Mouse (Mus musculus): ENCODE measurements around the gene Elfn1. TPM values are rescaled to one million over a fixed set of nuclear protein-coding genes. Genes with fewer than 3 reads are reported as not detected.

Gene Elfn1
- polyA plus RNA-seq, 1 experiment from 2014 or later: 0.12 TPM

GRCm38 (mm10) chr5:140019616-140020015, 111.9 kb downstream of the Elfn1 start:
- Histone ChIP-seq H3K4me2 (no peak overlapping the region), H3K36me3 (ENCODE audit: insufficient read depth) (no peaks in the 10 kb centered on the region), H3K27me3 (ENCODE audit: insufficient read depth, low read length) (no peaks in the 10 kb centered on the region), H3K27ac (ENCODE audit: low read depth) (no peak overlapping the region), H3K9ac (no peak overlapping the region), H3K4me1 (ENCODE audit: insufficient read depth) (no peaks in the 10 kb centered on the region), H3K4me3 (ENCODE audit: low read depth, low read length) (no peak overlapping the region), H3K9me3 (ENCODE audit: low read depth, low read length) (no peaks in the 10 kb centered on the region)
- DNase-seq: no peak
- WGBS: 90% methylated on average over 1 of the region's 1 CpGs
- ATAC-seq (ENCODE audit: insufficient read depth): no peak
- TF ChIP-seq CTCF (IDR thresholded peaks at IDR 0.05; ENCODE audit: low read depth): no peak

- Histone ChIP-seq H3K9me3 (ENCODE audit: low read depth, low read length) (no peaks in the 10 kb centered on the region), H3K27me3 (ENCODE audit: insufficient read depth, low read length) (no peaks in the 10 kb centered on the region), H3K4me3 (ENCODE audit: low read depth, low read length) (no peak overlapping the region), H3K27ac (ENCODE audit: low read depth) (no peak overlapping the region), H3K36me3 (ENCODE audit: insufficient read depth) (no peaks in the 10 kb centered on the region), H3K4me1 (ENCODE audit: insufficient read depth) (no peaks in the 10 kb centered on the region), H3K4me2 (no peak overlapping the region), H3K9ac (no peak overlapping the region)
- DNase-seq (no peak), ATAC-seq (ENCODE audit: insufficient read depth) (no peak)
- WGBS: 83% methylated on average over 10 of the region's 10 CpGs
- TF ChIP-seq CTCF (IDR thresholded peaks at IDR 0.05; ENCODE audit: low read depth): no peak
These were observed 114.0 kb downstream of the Elfn1 start for GRCm38 (mm10) chr5:140021755-140022154.

GRCm38 (mm10) chr5:140022861-140023260, 115.1 kb downstream of the Elfn1 start:
- WGBS: 84% methylated on average over 6 of the region's 6 CpGs
- no peak for TF ChIP-seq CTCF (IDR thresholded peaks at IDR 0.05; ENCODE audit: low read depth)
- no peaks in the 10 kb centered on the region for H3K9me3 ChIP-seq (ENCODE audit: low read depth, low read length)

GRCm38 (mm10) chr5:140023941-140024500, 116.3 kb downstream of the Elfn1 start:
- Histone ChIP-seq H3K27me3 (ENCODE audit: insufficient read depth, low read length) (no peaks in the 10 kb centered on the region), H3K9me3 (ENCODE audit: low read depth, low read length) (no peaks in the 10 kb centered on the region), H3K4me2 (no peak overlapping the region), H3K9ac (no peak overlapping the region), H3K36me3 (ENCODE audit: insufficient read depth) (no peaks in the 10 kb centered on the region), H3K27ac (ENCODE audit: low read depth) (no peak overlapping the region), H3K4me3 (ENCODE audit: low read depth, low read length) (no peak overlapping the region), H3K4me1 (ENCODE audit: insufficient read depth) (no peaks in the 10 kb centered on the region)
- ATAC-seq (ENCODE audit: insufficient read depth) (no peak; the same call in 1 of the 2 replicates), DNase-seq (peak; percentile 5)
- 59% methylated on average over 3 of the region's 3 CpGs for WGBS
- no peak for TF ChIP-seq CTCF (IDR thresholded peaks at IDR 0.05; ENCODE audit: low read depth)

More at GRCm38 (mm10) chr5:140022861-140023260, 115.1 kb downstream of the Elfn1 start:
- Histone ChIP-seq H3K9ac (no peak overlapping the region), H3K36me3 (ENCODE audit: insufficient read depth) (no peaks in the 10 kb centered on the region), H3K4me2 (no peak overlapping the region), H3K4me3 (ENCODE audit: low read depth, low read length) (no peak overlapping the region), H3K4me1 (ENCODE audit: insufficient read depth) (no peaks in the 10 kb centered on the region), H3K27me3 (ENCODE audit: insufficient read depth, low read length) (no peaks in the 10 kb centered on the region), H3K27ac (ENCODE audit: low read depth) (no peak overlapping the region)
- ATAC-seq (ENCODE audit: insufficient read depth): no peak
- no peak for DNase-seq

Other genes starting within 250 kb of the Elfn1 start
- gene Micall2, start 171.6 kb upstream of the Elfn1 start, polyA plus RNA-seq (2014; fragmentation: Nextera tagmentation; extraction: Ambion mirVana): 3.0 and 4.8 TPM in 2 replicates
- 37.6 and 39.8 TPM in 2 replicates for gene Ints1, start 132.3 kb upstream of the Elfn1 start, polyA plus RNA-seq (2014; fragmentation: Nextera tagmentation; extraction: Ambion mirVana)
- gene Mafk, start 116.4 kb upstream of the Elfn1 start, polyA plus RNA-seq (2014; fragmentation: Nextera tagmentation; extraction: Ambion mirVana): 8.0 and 10.0 TPM in 2 replicates
- 8.4 and 10.5 TPM in 2 replicates for gene Tmem184a, start 88.0 kb upstream of the Elfn1 start, polyA plus RNA-seq (2014; fragmentation: Nextera tagmentation; extraction: Ambion mirVana)
- not detected in 2 replicates for gene Gm26938, start 81.5 kb upstream of the Elfn1 start, polyA plus RNA-seq (2014; fragmentation: Nextera tagmentation; extraction: Ambion mirVana)
- gene Psmg3, start 81.1 kb upstream of the Elfn1 start, polyA plus RNA-seq (2014; fragmentation: Nextera tagmentation; extraction: Ambion mirVana): 78.8 and 79.3 TPM in 2 replicates